Mouse (Mus musculus) myocyte (in vitro differentiated cells): ENCODE data around the gene Otud7b. TPM values are rescaled to one million over a fixed set of nuclear protein-coding genes. Genes with fewer than 3 reads are reported as not detected.

Experiments used
- H3K27me3 ChIP-seq: one replicate; pipeline ENCODE4 v1.6.1; 2011; ENCODE audit not compliant: control insufficient read depth, insufficient read depth, insufficient read length
- H3K36me3 ChIP-seq: one replicate; pipeline ENCODE4 v1.6.1; 2011; ENCODE audit not compliant: control insufficient read depth, insufficient read depth
- H3K4me2 ChIP-seq: one replicate; pipeline ENCODE4 v1.6.1; 2011; ENCODE audit warnings: low read depth, control low read depth
- H3K4me3 ChIP-seq: one replicate; pipeline ENCODE4 v1.5.1; 2011; ENCODE audit warnings: mild to moderate bottlenecking, control low read depth, moderate library complexity
- H3K79me2 ChIP-seq: one replicate; pipeline ENCODE4 v1.6.1; 2011; ENCODE audit not compliant: control insufficient read depth, insufficient read depth
- H3ac ChIP-seq: one replicate; pipeline ENCODE4 v1.6.1; 2011; ENCODE audit not compliant: control insufficient read depth, insufficient read length
- CEBPB ChIP-seq: IDR thresholded peaks from 2 replicates; pipeline ENCODE4 v1.6.1; 2011; ENCODE audit warnings: mild to moderate bottlenecking, moderate library complexity; ENCODE audit not compliant: poor library complexity, insufficient read depth, severe bottlenecking
- E2F4 ChIP-seq: IDR thresholded peaks from one replicate; pipeline ENCODE4 v1.6.1; 2011; ENCODE audit warnings: mild to moderate bottlenecking, control low read depth, moderate library complexity; ENCODE audit not compliant: insufficient read depth
- MAX ChIP-seq: IDR thresholded peaks from one replicate; pipeline ENCODE4 v1.6.1; 2011; ENCODE audit warnings: low read depth, mild to moderate bottlenecking, control low read depth
- MYOD1 ChIP-seq, 3 experiments: IDR thresholded peaks; one replicate each; pipeline ENCODE4 v1.6.1; 2011; ENCODE audit warnings: control low read depth in 2 of 3, low read depth in 2 of 3, mild to moderate bottlenecking in 2 of 3, moderate library complexity in 1 of 3; ENCODE audit not compliant: insufficient read length in 2 of 3, control insufficient read depth in 1 of 3
- MYOG ChIP-seq, 3 experiments: IDR thresholded peaks; one replicate each; pipeline ENCODE4 v1.6.1; 2011; ENCODE audit warnings: control low read depth in 2 of 3, low read depth in 2 of 3, mild to moderate bottlenecking in 2 of 3; ENCODE audit not compliant: insufficient read length in 2 of 3, control insufficient read depth in 1 of 3, insufficient read depth in 1 of 3
- POLR2A ChIP-seq: IDR thresholded peaks from one replicate; pipeline ENCODE4 v1.6.1; 2011; ENCODE audit warnings: low read depth, mild to moderate bottlenecking, control low read depth, moderate library complexity; ENCODE audit not compliant: insufficient read length
- POLR2AphosphoS2 ChIP-seq: IDR thresholded peaks from one replicate; pipeline ENCODE4 v1.6.1; 2011; ENCODE audit warnings: low read depth, control low read depth; ENCODE audit not compliant: insufficient read length
- REST ChIP-seq: IDR thresholded peaks from one replicate; pipeline ENCODE4 v1.6.1; 2011; ENCODE audit warnings: mild to moderate bottlenecking, control low read depth, moderate library complexity; ENCODE audit not compliant: insufficient read depth, insufficient read length
- SRF ChIP-seq: IDR thresholded peaks from one replicate; pipeline ENCODE4 v1.6.1; 2011; ENCODE audit warnings: low read depth; ENCODE audit not compliant: control insufficient read depth, insufficient read length
- TCF12 ChIP-seq: IDR thresholded peaks from one replicate; pipeline ENCODE4 v1.6.1; 2011; ENCODE audit warnings: mild to moderate bottlenecking, control low read depth; ENCODE audit not compliant: poor library complexity, insufficient read depth, severe bottlenecking
- TCF3 ChIP-seq: IDR thresholded peaks from one replicate; pipeline ENCODE4 v1.6.1; 2011; ENCODE audit warnings: low read depth, control low read depth; ENCODE audit not compliant: insufficient read length
- USF1 ChIP-seq: IDR thresholded peaks from one replicate; pipeline ENCODE4 v1.6.1; 2011; ENCODE audit warnings: low read depth, mild to moderate bottlenecking, control low read depth, moderate library complexity
- polyA plus RNA-seq: library from polyadenylated mRNA; unstranded; fragments of >200 nt; fragmentation: generic; extraction: Trizol; gene quantifications from one replicate; pipeline ENCODE4 v1.2.1, GENCODE M21; 2012; ENCODE audit warnings: missing spikeins

Gene Otud7b
- 16.4 TPM for polyA plus RNA-seq

GRCm38 (mm10) chr3:96104261-96105065 lies at the start of gene Otud7b:
Gene Otud7b (plus strand): TSS chr3:96104527.
- H3K4me3 ChIP-seq, result peak within 1 kb of the TSS; percentile 88
- TF ChIP-seq MYOG (IDR thresholded peaks at IDR 0.05; ENCODE audit: control insufficient read depth in 1 of 3, insufficient read depth in 1 of 3, insufficient read length in 2 of 3, low read depth in 2 of 3) (peak in 1 of 3 experiments; percentile 24), MYOD1 (IDR thresholded peaks at IDR 0.05; ENCODE audit: control insufficient read depth in 1 of 3, insufficient read length in 2 of 3, low read depth in 2 of 3) (peak in 1 of 3 experiments; percentile 4), E2F4 (no peak), POLR2AphosphoS2 (peak; percentile 73), POLR2A (peak; percentile 79)
- no peaks in the 10 kb centered on the region for H3K27me3 ChIP-seq
- peaks cover 9% of the 10 kb centered on the region for H3K36me3 ChIP-seq
- H3ac ChIP-seq, result peak within 1 kb of the TSS; percentile 82
- peaks cover 46% of the 10 kb centered on the region for H3K79me2 ChIP-seq
- H3K4me2 ChIP-seq, result peak within 1 kb of the TSS; percentile 85

- TF ChIP-seq TCF12 (no peak), CEBPB (no peak), TCF3 (no peak), POLR2A (no peak), E2F4 (no peak), MYOD1 (IDR thresholded peaks at IDR 0.05; ENCODE audit: control insufficient read depth in 1 of 3, insufficient read length in 2 of 3, low read depth in 2 of 3) (no peak), MAX (no peak), REST (no peak), POLR2AphosphoS2 (no peak), SRF (no peak), MYOG (IDR thresholded peaks at IDR 0.05; ENCODE audit: control insufficient read depth in 1 of 3, insufficient read depth in 1 of 3, insufficient read length in 2 of 3, low read depth in 2 of 3) (no peak), USF1 (no peak)
These were observed 49.0 kb upstream of the Otud7b start for GRCm38 (mm10) chr3:96055294-96055693.

GRCm38 (mm10) chr3:96056031-96056430 lies 48.3 kb upstream of the Otud7b start:
- peaks cover 13% of the 10 kb centered on the region for H3K36me3 ChIP-seq
- H3K4me3 ChIP-seq, result no peak overlapping the region
- H3K79me2 ChIP-seq, result peaks cover 21% of the 10 kb centered on the region
- peak overlapping the region; percentile 95 for H3K4me2 ChIP-seq
- no peak overlapping the region for H3ac ChIP-seq
- H3K27me3 ChIP-seq, result no peaks in the 10 kb centered on the region
- no peak for TF ChIP-seq SRF
- TF ChIP-seq TCF12, result no peak
- no peak for TF ChIP-seq TCF3
- no peak for TF ChIP-seq POLR2A
- no peak for TF ChIP-seq MYOG (IDR thresholded peaks at IDR 0.05; ENCODE audit: control insufficient read depth in 1 of 3, insufficient read depth in 1 of 3, insufficient read length in 2 of 3, low read depth in 2 of 3)
- no peak for TF ChIP-seq MYOD1 (IDR thresholded peaks at IDR 0.05; ENCODE audit: control insufficient read depth in 1 of 3, insufficient read length in 2 of 3, low read depth in 2 of 3)
- no peak for TF ChIP-seq POLR2AphosphoS2

More at GRCm38 (mm10) chr3:96055294-96055693, 49.0 kb upstream of the Otud7b start:
- H3ac ChIP-seq, result no peak overlapping the region
- H3K36me3 ChIP-seq, result peaks cover 13% of the 10 kb centered on the region
- H3K4me2 ChIP-seq, result no peak overlapping the region
- no peak overlapping the region for H3K4me3 ChIP-seq
- H3K79me2 ChIP-seq, result peaks cover 21% of the 10 kb centered on the region
- no peaks in the 10 kb centered on the region for H3K27me3 ChIP-seq

GRCm38 (mm10) chr3:96057747-96058204 lies 46.6 kb upstream of the Otud7b start:
- Histone ChIP-seq H3K27me3 (no peaks in the 10 kb centered on the region), H3K36me3 (peaks cover 5% of the 10 kb centered on the region), H3K4me3 (peak overlapping the region; percentile 94), H3ac (peak overlapping the region; percentile 19), H3K79me2 (peaks cover 21% of the 10 kb centered on the region), H3K4me2 (peak overlapping the region; percentile 95)
- TF ChIP-seq POLR2A (peak; percentile 58), POLR2AphosphoS2 (peak; percentile 68), TCF12 (no peak), CEBPB (0 out of 2 replicates have a peak, but pooled peaks have one; percentile 4), MYOG (IDR thresholded peaks at IDR 0.05; ENCODE audit: control insufficient read depth in 1 of 3, insufficient read depth in 1 of 3, insufficient read length in 2 of 3, low read depth in 2 of 3) (peak in 1 of 3 experiments; percentile 37), MYOD1 (IDR thresholded peaks at IDR 0.05; ENCODE audit: control insufficient read depth in 1 of 3, insufficient read length in 2 of 3, low read depth in 2 of 3) (peak in 2 of 3 experiments; percentile 64 to 65)

GRCm38 (mm10) chr3:96058231-96058896 lies 46.0 kb upstream of the Otud7b start, which contains the start of gene Vps45:
Gene Vps45 (minus strand): TSS chr3:96058466.
- no peak for TF ChIP-seq REST
- TF ChIP-seq POLR2A, result peak; percentile 68

More at GRCm38 (mm10) chr3:96058231-96058896, 46.0 kb upstream of the Otud7b start, which contains the start of gene Vps45:
- H3K79me2 ChIP-seq, result peaks cover 21% of the 10 kb centered on the region
- H3ac ChIP-seq, result peak within 1 kb of the TSS; percentile 19
- peak within 1 kb of the TSS; percentile 95 for H3K4me2 ChIP-seq
- H3K36me3 ChIP-seq, result no peaks in the 10 kb centered on the region
- no peaks in the 10 kb centered on the region for H3K27me3 ChIP-seq
- peak within 1 kb of the TSS; percentile 94 for H3K4me3 ChIP-seq
